Mouse (Mus musculus) lung, postnatal 0 days (tissue): ENCODE measurements around the gene Zscan10.

Experiments
- CTCF ChIP-seq: IDR thresholded peaks from 2 replicates; pipeline ENCODE4 v1.5.1; 2016; ENCODE audit warnings: antibody characterized with exemption, mild to moderate bottlenecking
- EP300 ChIP-seq: IDR thresholded peaks from 2 replicates; pipeline ENCODE4 v1.6.1; 2016; ENCODE audit warnings: antibody characterized with exemption, mild to moderate bottlenecking, control low read depth

DNA sequence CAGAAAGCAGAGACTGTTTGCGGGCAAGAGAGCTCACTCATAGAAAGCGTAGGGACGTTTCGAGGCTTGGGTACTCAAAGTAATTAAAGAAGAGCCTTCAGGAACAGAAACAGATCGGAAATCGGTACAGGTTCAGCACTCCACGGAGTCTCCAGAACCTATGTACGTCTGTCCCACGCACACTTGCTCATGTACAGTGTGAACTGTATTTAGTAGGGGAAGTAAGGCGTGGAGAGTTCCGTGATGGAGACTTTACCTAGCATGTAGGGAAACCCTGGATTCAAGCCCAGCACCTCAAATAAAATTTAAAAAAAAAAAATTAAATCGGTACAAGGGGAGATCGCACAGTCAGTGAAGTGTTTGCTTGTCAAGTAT, 7.7 kb upstream of the Zscan10 start:
- no peak for TF ChIP-seq EP300
- no peak for TF ChIP-seq CTCF
